Mouse (Mus musculus) midbrain, postnatal 0 days (tissue): ENCODE results near the gene Socs7. TPM values are rescaled to one million over a fixed set of nuclear protein-coding genes. Genes with fewer than 3 reads are reported as not detected.

Experiments used
- ATAC-seq: fragments of 200-750 bp; cut with Nextera tagmentation; 2 replicates; pipeline ENCODE4 v1.8.0; 2017; ENCODE audit warnings: moderate number of reproducible peaks, mild to moderate bottlenecking, moderate TSS enrichment, moderate library complexity; ENCODE audit not compliant: low FRiP score
- DNase-seq: peaks from one replicate; pipeline ENCODE4 v3.0.0-alpha.2; 2015; ENCODE audit warnings: low spot score
- H3K27ac ChIP-seq: fragments of 300-500 bp; sonication (generic); 2 replicates; pipeline ENCODE4 v1.5.1; 2014; ENCODE audit warnings: low read depth, mild to moderate bottlenecking, low read length, mixed read lengths
- H3K27me3 ChIP-seq: fragments of 300-500 bp; sonication (generic); 2 replicates; pipeline ENCODE4 v1.6.1; 2014; ENCODE audit warnings: low read length, control low read depth, mixed read lengths; ENCODE audit not compliant: insufficient read depth
- H3K36me3 ChIP-seq: fragments of 300-500 bp; sonication (generic); 2 replicates; pipeline ENCODE4 v1.6.1; 2014; ENCODE audit warnings: low read length, control low read depth, mixed read lengths; ENCODE audit not compliant: insufficient read depth
- H3K4me1 ChIP-seq: fragments of 300-500 bp; sonication (generic); 2 replicates; pipeline ENCODE4 v1.6.1; 2014; ENCODE audit warnings: mild to moderate bottlenecking, control low read depth, antibody characterized with exemption, low read length, mixed read lengths; ENCODE audit not compliant: insufficient read depth
- H3K4me2 ChIP-seq: fragments of 300-500 bp; sonication (generic); 2 replicates; pipeline ENCODE4 v1.6.1; 2014; ENCODE audit warnings: low read depth, mild to moderate bottlenecking, low read length, mixed read lengths; ENCODE audit not compliant: poor library complexity, severe bottlenecking
- H3K4me3 ChIP-seq: fragments of 300-500 bp; sonication (generic); 2 replicates; pipeline ENCODE4 v1.5.1; 2014; ENCODE audit warnings: low read depth, mild to moderate bottlenecking, low read length, moderate library complexity
- H3K9ac ChIP-seq: fragments of 300-500 bp; sonication (generic); replicated peaks from 2 replicates; pipeline ENCODE4 v1.6.1; 2014; ENCODE audit warnings: mild to moderate bottlenecking, low read length, moderate library complexity, mixed read lengths; ENCODE audit not compliant: poor library complexity, severe bottlenecking
- H3K9me3 ChIP-seq: fragments of 300-500 bp; sonication (generic); 2 replicates; pipeline ENCODE4 v1.6.1; 2016; ENCODE audit warnings: low read length, control low read depth
- CTCF ChIP-seq: IDR thresholded peaks from 2 replicates; pipeline ENCODE4 v1.5.1; 2016; ENCODE audit warnings: antibody characterized with exemption, mild to moderate bottlenecking
- WGBS: fragments of 180-500 bp; shearing (Covaris S2); extraction: QIAGEN DNeasy Blood & Tissue Kit; methylation state at CpG from one replicate; pipeline ENCODE4 v1.1.7; 2014; 5-methylcytosine and 5-hydroxymethylcytosine counted together
- polyA plus RNA-seq: library from polyadenylated mRNA; unstranded; fragments of >200 nt; fragmentation: Nextera tagmentation; extraction: Ambion mirVana; gene quantifications from 2 replicates; pipeline ENCODE4 v1.2.1, GENCODE M21; 2015
- total RNA-seq: library from RNA; depleted of rRNA; stranded (reverse); fragments of >200 nt; gene quantifications from 2 replicates; pipeline ENCODE4 v1.2.3, GENCODE M21; 2014

Socs7 gene
- total and polyA plus RNA-seq, 2 experiments from 2014 or later = 7.4 to 54.9 TPM

DNA sequence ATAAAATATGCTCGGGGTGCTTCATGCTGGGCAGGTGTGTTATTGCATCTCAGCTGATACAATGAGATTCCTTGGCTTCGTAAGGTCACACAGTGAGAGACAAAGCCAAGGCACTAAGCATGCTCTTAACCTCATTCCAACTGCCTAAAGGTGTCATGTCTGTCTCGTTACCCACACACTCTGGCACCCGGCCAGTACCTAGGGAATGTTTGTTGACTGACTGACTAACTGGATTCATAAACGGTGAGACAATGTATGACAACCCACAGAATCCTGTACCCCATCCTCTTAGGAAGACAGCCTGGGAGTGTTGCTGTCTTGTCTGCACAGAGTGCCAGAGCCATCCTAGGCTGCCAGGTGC is 57.2 kb downstream of the Socs7 start:
- DNase-seq (no peak), ATAC-seq (no peak)
- no peak for TF ChIP-seq CTCF
- no peaks in the 10 kb centered on the region for H3K9me3 ChIP-seq
- H3K4me1 ChIP-seq = peaks cover 3% of the 10 kb centered on the region; the same call in 1 of the 2 replicates
- WGBS = 62% methylated on average over 5 of the region's 5 CpGs
- H3K27ac ChIP-seq = no peak overlapping the region
- H3K4me2 ChIP-seq = no peak overlapping the region
- no peaks in the 10 kb centered on the region for H3K27me3 ChIP-seq
- no peak overlapping the region for H3K9ac ChIP-seq
- H3K4me3 ChIP-seq = no peak overlapping the region
- no peaks in the 10 kb centered on the region for H3K36me3 ChIP-seq

DNA sequence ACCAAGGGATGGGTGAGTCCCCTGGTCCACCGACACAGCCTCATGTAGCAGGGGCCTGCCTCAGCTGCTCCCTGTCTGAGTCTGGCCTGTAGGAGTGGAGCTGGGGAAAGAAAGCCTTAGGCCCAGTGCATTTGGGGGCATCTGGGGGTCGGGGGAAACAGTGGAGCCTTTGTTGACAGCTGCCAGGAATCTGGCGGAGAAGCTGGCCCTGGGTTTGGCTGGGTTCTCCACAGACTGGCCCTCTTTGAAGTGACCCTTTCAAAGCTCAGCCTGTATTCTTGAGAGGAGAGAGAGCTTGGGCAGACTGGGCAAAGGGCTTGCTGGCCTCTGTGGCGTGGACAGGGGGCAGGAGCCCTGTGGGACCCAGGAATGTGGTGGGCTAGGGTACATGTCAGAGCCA is 60.2 kb downstream of the Socs7 start:
- TF ChIP-seq CTCF = no peak
- Histone ChIP-seq H3K9me3 (no peaks in the 10 kb centered on the region), H3K4me1 (0 out of 2 replicates have a peak, but pooled peaks cover 2% of the 10 kb centered on the region), H3K27me3 (no peaks in the 10 kb centered on the region), H3K27ac (0 out of 2 replicates have a peak overlapping the region, but pooled peaks have one; percentile 8), H3K4me2 (no peak overlapping the region), H3K36me3 (no peaks in the 10 kb centered on the region), H3K9ac (no peak overlapping the region), H3K4me3 (no peak overlapping the region)
- ATAC-seq (peak; percentile 44; the same call in 1 of the 2 replicates), DNase-seq (no peak)
- 47% methylated on average over 4 of the region's 4 CpGs for WGBS

DNA sequence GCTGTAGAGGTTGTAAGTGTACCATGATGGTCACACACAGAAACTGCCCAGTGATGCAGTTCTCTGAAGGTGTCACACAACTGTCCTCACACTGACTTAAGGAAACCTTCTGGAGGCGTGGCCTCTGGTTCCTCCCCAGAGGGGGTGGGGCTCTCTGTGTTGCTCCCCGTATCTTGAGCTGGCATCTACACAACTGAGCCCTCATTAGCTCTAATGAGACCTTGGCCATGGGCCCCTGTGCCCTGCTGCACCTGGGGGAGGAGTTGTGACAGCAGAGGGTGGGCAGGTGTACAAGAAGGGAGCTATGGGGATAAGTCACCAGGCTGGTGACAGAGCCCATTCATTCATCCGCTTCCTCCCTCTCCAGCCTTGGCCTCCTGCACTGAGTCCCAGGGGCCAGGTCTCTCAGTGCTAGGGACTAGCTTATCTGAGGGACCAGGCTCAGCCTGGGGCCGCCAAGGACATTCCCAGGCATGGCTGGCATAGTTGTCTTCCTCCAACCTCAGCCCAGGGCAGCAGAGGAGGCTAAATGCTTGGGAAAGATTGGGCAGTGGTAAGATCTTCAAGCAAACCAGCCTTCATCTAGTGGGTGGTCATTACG is 61.8 kb downstream of the Socs7 start:
- DNase-seq = no peak
- Histone ChIP-seq H3K4me2 (no peak overlapping the region), H3K4me1 (peaks cover 9% of the 10 kb centered on the region; the same call in 1 of the 2 replicates), H3K27me3 (no peaks in the 10 kb centered on the region), H3K27ac (no peak overlapping the region), H3K36me3 (no peaks in the 10 kb centered on the region), H3K9ac (no peak overlapping the region), H3K9me3 (no peaks in the 10 kb centered on the region), H3K4me3 (no peak overlapping the region)
- TF ChIP-seq CTCF = no peak
- 63% methylated on average over 5 of the region's 5 CpGs for WGBS
- ATAC-seq = no peak

DNA sequence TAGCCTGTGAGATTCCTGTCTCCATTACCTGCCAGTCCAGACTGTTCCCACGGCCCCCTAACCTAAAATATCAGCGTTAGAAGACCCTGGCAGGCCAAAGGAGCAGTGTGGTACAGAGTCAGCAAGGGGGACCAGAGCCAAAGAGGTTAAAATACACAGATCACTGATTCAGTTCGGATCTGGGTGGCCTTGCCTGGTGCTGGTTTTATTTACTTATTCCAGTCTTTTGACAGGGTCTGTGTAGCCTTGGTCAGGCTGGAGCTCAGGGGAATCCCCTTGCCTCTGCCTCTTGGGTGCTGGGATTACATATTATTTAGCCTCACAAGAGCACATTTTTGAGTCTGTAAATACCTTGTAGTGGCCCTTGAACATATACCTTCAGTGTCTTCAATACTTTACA is 62.5 kb downstream of the Socs7 start:
- no peak overlapping the region for H3K4me3 ChIP-seq
- H3K27ac ChIP-seq = no peak overlapping the region
- 65% methylated on average over 3 of the region's 3 CpGs for WGBS
- no peak for TF ChIP-seq CTCF
- no peaks in the 10 kb centered on the region for H3K27me3 ChIP-seq
- no peaks in the 10 kb centered on the region for H3K9me3 ChIP-seq
- H3K9ac ChIP-seq = no peak overlapping the region
- H3K4me1 ChIP-seq = peaks cover 9% of the 10 kb centered on the region; the same call in 1 of the 2 replicates
- DNase-seq (no peak), ATAC-seq (no peak)
- no peak overlapping the region for H3K4me2 ChIP-seq
- H3K36me3 ChIP-seq = no peaks in the 10 kb centered on the region

DNA sequence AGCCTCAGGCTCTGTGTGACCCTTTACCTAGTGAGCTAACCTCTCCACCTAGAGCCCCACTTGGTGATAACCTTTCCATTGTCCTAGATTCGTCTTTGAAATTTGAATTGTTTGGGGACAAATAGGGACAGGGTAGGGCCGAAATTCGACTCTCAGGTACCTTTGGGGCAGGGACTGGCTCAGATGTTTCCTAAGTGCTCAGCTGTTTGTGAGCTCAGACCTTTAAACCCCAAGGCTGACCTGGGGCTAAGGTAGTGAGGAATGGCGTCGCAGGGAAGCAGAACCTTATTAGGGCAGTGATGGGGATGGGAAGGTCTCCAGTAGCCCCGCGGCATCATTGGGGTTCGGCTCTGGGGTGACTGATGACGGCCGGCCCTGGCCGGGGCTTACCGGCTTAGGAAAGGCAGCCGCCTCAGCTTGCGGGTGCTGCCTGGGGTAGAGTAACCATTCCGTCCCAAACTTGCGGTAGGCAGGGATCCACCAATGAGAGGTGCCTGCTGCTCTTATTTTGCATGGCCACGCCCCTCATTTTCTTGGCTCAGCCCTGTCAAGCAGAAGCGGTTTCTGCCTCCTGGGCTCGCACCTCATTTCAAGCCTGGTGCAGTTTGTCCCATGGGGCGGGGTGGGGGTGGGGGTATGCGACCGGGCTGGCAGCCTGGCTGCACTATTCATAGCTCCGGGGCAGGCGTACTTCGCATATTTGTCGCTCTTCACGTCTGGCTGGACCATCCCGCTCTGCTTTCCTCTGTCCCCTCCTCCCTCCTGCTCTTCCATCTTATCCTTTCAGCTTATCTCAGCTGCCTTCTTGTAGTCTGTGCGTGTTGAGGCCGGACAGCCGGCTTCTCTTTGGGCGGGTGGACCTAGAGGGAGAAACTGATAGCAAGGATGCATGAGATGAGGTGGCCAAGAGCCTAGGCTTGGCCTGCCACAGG is 65.7 kb downstream of the Socs7 start:
- no peaks in the 10 kb centered on the region for H3K27me3 ChIP-seq
- peak overlapping the region; percentile 31 for H3K4me3 ChIP-seq
- H3K4me2 ChIP-seq = peak overlapping the region; percentile 61
- peak overlapping the region; percentile 60 for H3K9ac ChIP-seq
- 0 out of 2 replicates have a peak overlapping the region, but pooled peaks have one; percentile 38 for H3K27ac ChIP-seq
- H3K36me3 ChIP-seq = no peaks in the 10 kb centered on the region
- peak; percentile 71 for DNase-seq
- no peaks in the 10 kb centered on the region for H3K9me3 ChIP-seq
- WGBS = 2% methylated on average over 32 of the region's 32 CpGs
- H3K4me1 ChIP-seq = peaks cover 9% of the 10 kb centered on the region; the same call in 1 of the 2 replicates
- ATAC-seq = peak; percentile 70; the same call in 1 of the 2 replicates
- no peak for TF ChIP-seq CTCF

DNA sequence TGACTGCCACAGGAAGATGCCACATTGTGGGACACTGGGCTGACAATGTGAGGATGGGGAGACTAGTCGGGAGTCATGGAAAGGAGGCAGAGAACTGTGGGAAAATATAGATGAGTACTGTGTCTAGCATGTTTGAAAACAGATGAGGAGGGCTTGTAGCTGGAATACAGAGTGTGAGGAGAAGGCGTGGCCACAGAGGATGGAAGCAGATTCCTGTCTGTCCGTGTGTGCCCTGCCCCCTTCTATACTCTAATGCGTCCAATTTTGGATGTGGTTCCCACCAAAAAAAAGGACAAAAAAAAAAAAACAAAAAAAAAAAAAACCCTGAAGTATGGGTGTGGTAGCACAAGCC is 66.4 kb downstream of the Socs7 start:
- peak overlapping the region; percentile 60 for H3K9ac ChIP-seq
- H3K4me3 ChIP-seq = peak overlapping the region; percentile 31
- H3K27ac ChIP-seq = 0 out of 2 replicates have a peak overlapping the region, but pooled peaks have one; percentile 38
- no peak for ATAC-seq
- WGBS = 50% methylated on average over 4 of the region's 4 CpGs
- H3K27me3 ChIP-seq = no peaks in the 10 kb centered on the region
- peak overlapping the region; percentile 61 for H3K4me2 ChIP-seq
- H3K36me3 ChIP-seq = no peaks in the 10 kb centered on the region
- no peak for DNase-seq
- peaks cover 9% of the 10 kb centered on the region; the same call in 1 of the 2 replicates for H3K4me1 ChIP-seq
- TF ChIP-seq CTCF = no peak
- no peaks in the 10 kb centered on the region for H3K9me3 ChIP-seq
